Comparison of ENCODE assay signal across 8 mouse cellular contexts in the genomic region with DNA sequence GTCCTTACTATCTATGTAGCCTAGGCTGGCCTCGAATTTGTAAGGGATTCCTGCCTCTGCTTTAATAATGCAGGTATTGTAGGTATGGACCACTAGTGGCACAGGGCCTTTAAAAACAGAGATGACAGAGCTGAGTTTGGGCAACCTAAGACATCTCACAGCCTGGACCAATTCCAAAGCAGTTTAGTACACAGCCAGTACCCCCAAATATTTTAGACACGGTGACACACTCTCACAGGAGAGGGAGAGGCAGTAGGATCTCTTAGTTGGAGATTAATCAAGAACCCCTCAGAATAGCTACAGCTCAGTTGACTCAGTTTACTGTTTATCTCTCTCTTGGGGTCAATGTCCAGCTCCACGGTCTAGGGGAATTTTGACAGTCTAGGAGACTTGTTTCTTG. TPM values are rescaled to one million over a fixed set of nuclear protein-coding genes. Genes with fewer than 3 reads are reported as not detected.
DNase-seq lines count a peak whose midpoint lies in the region; ATAC-seq and TF ChIP-seq lines count a peak whose summit lies in the region.

No protein-coding gene starts in this region.

- no peaks in the 10 kb centered on the region for H3K9me3 ChIP-seq in CH12.LX (replicated peaks; ENCODE audit: low read length)
- H3K9me3 ChIP-seq in forebrain, embryonic 14.5 days (replicated peaks; ENCODE audit: control insufficient read depth, low read length), result no peaks in the 10 kb centered on the region

- dilution Hi-C loops in CH12.LX (cut with MboI; ENCODE audit: extremely low pct_ligation_motif_present, extremely low pct_unique_long_range_greater_than_20kb, low sequenced_read_pairs), result no loop called here

- in situ Hi-C loops in CH12.LX (cut with MboI; ENCODE audit: low pct_ligation_motif_present, low pct_unique_long_range_greater_than_20kb, low sequenced_read_pairs), result no loop called here

- peak overlapping the region; percentile 75 for H3K9ac ChIP-seq in heart, adult 2 months (ENCODE audit: low read depth, low read length)
- peak overlapping the region; percentile 98 for H3K9ac ChIP-seq in CH12.LX (ENCODE audit: insufficient read depth, low read depth)
- peak overlapping the region; percentile 91 for H3K9ac ChIP-seq in forebrain, embryonic 14.5 days (ENCODE audit: low read length)

- H3K36me3 ChIP-seq in heart, adult 2 months (ENCODE audit: control insufficient read depth, insufficient read depth, low read length), result 0 out of 2 replicates have a peak, but pooled peaks cover 2% of the 10 kb centered on the region
- H3K36me3 ChIP-seq in CH12.LX (replicated peaks in 1 of 2; ENCODE audit: control insufficient read depth in 1 of 2, insufficient read depth in 1 of 2, low read length in 1 of 2) (peaks cover 3 to 13% of the 10 kb centered on the region in 2 experiments), macrophage (ENCODE audit: inconsistent target) (no peaks in the 10 kb centered on the region)
- 0 out of 2 replicates have a peak, but pooled peaks cover 3% of the 10 kb centered on the region for H3K36me3 ChIP-seq in forebrain, embryonic 14.5 days (ENCODE audit: control insufficient read depth, insufficient read depth, low read length)

- no peak for TF ChIP-seq RAD21 in CH12.LX (IDR thresholded peaks at IDR 0.05; ENCODE audit: low read depth, low read length)

- WGBS in heart, adult 2 months, result 21% methylated on average over 3 of the region's 3 CpGs
- 39% methylated on average over 3 of the region's 3 CpGs for WGBS in forebrain, embryonic 14.5 days
- 25% methylated on average over 3 of the region's 3 CpGs for WGBS in macrophage (ENCODE audit: missing documents)

- DNase-seq in heart, adult 2 months, result no peak
- no peak for DNase-seq in heart, postnatal 14 days
- no peak for DNase-seq in CH12.LX (ENCODE audit: extremely low read depth)
- no peak for DNase-seq in forebrain, embryonic 14.5 days (ENCODE audit: low spot score)
- no peak for DNase-seq in embryo, embryonic 9.5 days (ENCODE audit: extremely low spot score)
- no peak for DNase-seq in left cerebral cortex, adult 9 months (ENCODE audit: low spot score in 2 of 2)
- no peak for DNase-seq in adrenal gland, postnatal 4 days (ENCODE audit: low spot score in 2 of 2)

- H3K27me3 ChIP-seq in heart, adult 2 months (ENCODE audit: control insufficient read depth, insufficient read depth, low read length), result no peaks in the 10 kb centered on the region
- no peaks in the 10 kb centered on the region for H3K27me3 ChIP-seq in CH12.LX (replicated peaks)
- no peaks in the 10 kb centered on the region for H3K27me3 ChIP-seq in forebrain, embryonic 14.5 days (replicated peaks; ENCODE audit: control insufficient read depth, insufficient read depth, low read length)

- peaks cover 8% of the 10 kb centered on the region for H3K4me1 ChIP-seq in heart, adult 2 months (ENCODE audit: control insufficient read depth, insufficient read depth, low read length)
- peaks cover 17 to 49% of the 10 kb centered on the region in 2 experiments for H3K4me1 ChIP-seq in CH12.LX (ENCODE audit: control insufficient read depth in 1 of 2, insufficient read depth in 2 of 2)
- H3K4me1 ChIP-seq in forebrain, embryonic 14.5 days (ENCODE audit: control insufficient read depth, insufficient read depth, low read length), result peaks cover 12% of the 10 kb centered on the region

- no peak for TF ChIP-seq EP300 in heart, adult 2 months (IDR thresholded peaks at IDR 0.05; ENCODE audit: insufficient read depth, low read depth, low read length)
- no peak for TF ChIP-seq EP300 in CH12.LX (IDR thresholded peaks at IDR 0.05; ENCODE audit: low read length)

- H3K4me3 ChIP-seq in heart, adult 2 months, result peak overlapping the region; percentile 88
- H3K4me3 ChIP-seq in CH12.LX (replicated peaks in 1 of 3; ENCODE audit: low read depth in 2 of 3, low read length in 2 of 3, poor library complexity in 1 of 3), result peak overlapping the region; percentile 70 to 95 (median 80)
- H3K4me3 ChIP-seq in forebrain, embryonic 14.5 days (ENCODE audit: low read depth, low read length), result peak overlapping the region; percentile 58
- H3K4me3 ChIP-seq in macrophage (ENCODE audit: inconsistent target), result peak overlapping the region; percentile 87

- intact Hi-C loops in heart, adult 2 months (cut with DNase I), result loop anchor here (5.0 kb wide), 1 partner anchor 325 kb away; the partner anchor contains the start of gene Rps26
- intact Hi-C loops in heart, postnatal 14 days (cut with DNase I), result loop anchor here (5.0 kb wide), 1 partner anchor 205 kb away; no protein-coding TSS in a partner anchor

- H3K27ac ChIP-seq in heart, adult 2 months, result peak overlapping the region; percentile 100
- H3K27ac ChIP-seq in CH12.LX (ENCODE audit: insufficient read depth, low read depth), result peak overlapping the region; percentile 58; the same call in 1 of the 2 replicates
- peak overlapping the region; percentile 94; the same call in 1 of the 2 replicates for H3K27ac ChIP-seq in forebrain, embryonic 14.5 days (ENCODE audit: low read depth, low read length)
- H3K27ac ChIP-seq in macrophage, result peak overlapping the region; percentile 94

- TF ChIP-seq POLR2A in heart, adult 2 months (IDR thresholded peaks at IDR 0.05; ENCODE audit: insufficient read depth, low read depth, low read length), result no peak
- TF ChIP-seq POLR2A in CH12.LX (IDR thresholded peaks at IDR 0.05; ENCODE audit: low read depth, low read length), result no peak

- no peak for TF ChIP-seq CTCF in heart, adult 2 months (IDR thresholded peaks at IDR 0.05)
- no peak for TF ChIP-seq CTCF in CH12.LX (conservative IDR thresholded peaks at IDR 0.05 in 1 of 2, IDR thresholded peaks at IDR 0.05 in 1 of 2; ENCODE audit: low read depth in 2 of 2, low read length in 2 of 2)

- ATAC-seq in forebrain, embryonic 14.5 days, result no peak

- H3K79me2 ChIP-seq in heart, adult 2 months (replicated peaks; ENCODE audit: control insufficient read depth, insufficient read depth, low read length), result no peaks in the 10 kb centered on the region
- H3K79me2 ChIP-seq in CH12.LX (replicated peaks; ENCODE audit: control insufficient read depth, extremely low read depth, insufficient read depth, poor library complexity, severe bottlenecking) (no peaks in the 10 kb centered on the region; the same call in 1 of the 2 replicates), macrophage (ENCODE audit: inconsistent target) (no peaks in the 10 kb centered on the region)

- H3K4me2 ChIP-seq in CH12.LX (ENCODE audit: insufficient read depth, low read depth, poor library complexity, severe bottlenecking), result peak overlapping the region; percentile 97
- peak overlapping the region; percentile 77 for H3K4me2 ChIP-seq in forebrain, embryonic 14.5 days (ENCODE audit: low read length)

RNA-seq across cellular contexts. Expression of gene Pan2, which starts 0.8 kb away (rescaled TPM):
- 1 to 10 TPM; 6.5 to 6.9 TPM for total RNA-seq in heart, adult 2 months (2021)
- 15.2 and 19.8 TPM in 2 replicates for polyA plus RNA-seq in heart, adult 2 months (2012; rRNA removed)
- total RNA-seq in heart, postnatal 14 days (2021), result 10 to 100 TPM; 13.2 to 13.7 TPM
- total RNA-seq in CH12.LX (2012; rRNA removed), result 8.1 and 11.0 TPM in 2 replicates
- 9.4 and 10.6 TPM in 2 replicates for total RNA-seq in CH12.LX (2014; rRNA removed)
- polyA plus RNA-seq in CH12.LX (2012; ENCODE audit: insufficient read length, low read depth), result 16.1 and 18.5 TPM in 2 replicates
- polyA plus RNA-seq in forebrain, embryonic 14.5 days (2014; fragmentation: Nextera tagmentation; extraction: Ambion mirVana), result 21.4 and 23.2 TPM in 2 replicates
- 10 to 100 TPM in 25 of 26 experiments, 1 to 10 TPM in 1; 8.8 to 51.1 (median 37.7) TPM for total RNA-seq in macrophage (2018; cell fraction: chromatin; rRNA removed)
- total RNA-seq in macrophage (2018; cell fraction: cytosol; rRNA removed), result 1 to 10 TPM; 2.2 to 6.0 (median 3.9) TPM
- 10 to 100 TPM in 25 of 26 experiments, 1 to 10 TPM in 1; 9.7 to 45.3 (median 22.1) TPM for total RNA-seq in macrophage (2018; cell fraction: nucleus; rRNA removed)
- polyA plus RNA-seq in macrophage (2018), result 2.9 to 5.7 TPM (median 3.4 TPM) in 3 replicates
- total RNA-seq in adrenal gland, postnatal 4 days (2021), result 10 to 100 TPM; 43.6 to 45.3 TPM

RNA-seq across cellular contexts. Expression of gene Il23a, which starts 3.8 kb away (rescaled TPM):
- under 1 TPM in 1 of 2 experiments, not detected in 1; 0.16 TPM for total RNA-seq in heart, adult 2 months (2021)
- 0.12 TPM in 1 of 2 replicates, not detected in the other for polyA plus RNA-seq in heart, adult 2 months (2012; rRNA removed)
- under 1 TPM; 0.22 to 0.26 TPM for total RNA-seq in heart, postnatal 14 days (2021)
- total RNA-seq in CH12.LX (2012; rRNA removed), result 1.2 and 3.6 TPM in 2 replicates
- total RNA-seq in CH12.LX (2014; rRNA removed), result 0.32 and 0.41 TPM in 2 replicates
- 0.30 and 0.49 TPM in 2 replicates for polyA plus RNA-seq in CH12.LX (2012; ENCODE audit: insufficient read length, low read depth)
- polyA plus RNA-seq in forebrain, embryonic 14.5 days (2014; fragmentation: Nextera tagmentation; extraction: Ambion mirVana), result not detected in 2 replicates
- total RNA-seq in macrophage (2018; cell fraction: chromatin; rRNA removed), result 10 to 100 TPM in 6 of 26 experiments, 1 to 10 TPM in 5, under 1 TPM in 3, not detected in 12; 0.41 to 41.0 (median 4.1) TPM
- 10 to 100 TPM in 4 of 26 experiments, 1 to 10 TPM in 6, under 1 TPM in 8, not detected in 8; 0.15 to 66.5 (median 1.3) TPM for total RNA-seq in macrophage (2018; cell fraction: cytosol; rRNA removed)
- total RNA-seq in macrophage (2018; cell fraction: nucleus; rRNA removed), result 10 to 100 TPM in 5 of 26 experiments, 1 to 10 TPM in 7, under 1 TPM in 6, not detected in 8; 0.28 to 66.8 (median 2.3) TPM
- polyA plus RNA-seq in macrophage (2018), result 0.10 TPM in 1 of 3 replicates, not detected in the others
- total RNA-seq in adrenal gland, postnatal 4 days (2021), result not detected

RNA-seq across cellular contexts. Expression of gene Cnpy2, which starts 19.9 kb away (rescaled TPM):
- total RNA-seq in heart, adult 2 months (2021), result 10 to 100 TPM; 58.9 to 65.3 TPM
- 27.8 and 48.0 TPM in 2 replicates for polyA plus RNA-seq in heart, adult 2 months (2012; rRNA removed)
- 10 to 100 TPM; 58.1 to 66.7 TPM for total RNA-seq in heart, postnatal 14 days (2021)
- total RNA-seq in CH12.LX (2012; rRNA removed), result 91.0 and 111 TPM in 2 replicates
- 64.9 and 72.0 TPM in 2 replicates for total RNA-seq in CH12.LX (2014; rRNA removed)
- 98.9 and 107 TPM in 2 replicates for polyA plus RNA-seq in CH12.LX (2012; ENCODE audit: insufficient read length, low read depth)
- 231 and 256 TPM in 2 replicates for polyA plus RNA-seq in forebrain, embryonic 14.5 days (2014; fragmentation: Nextera tagmentation; extraction: Ambion mirVana)
- total RNA-seq in macrophage (2018; cell fraction: chromatin; rRNA removed), result 10 to 100 TPM in 15 of 26 experiments, 1 to 10 TPM in 11; 2.3 to 38.6 (median 13.5) TPM
- total RNA-seq in macrophage (2018; cell fraction: cytosol; rRNA removed), result 100 to 1,000 TPM in 13 of 26 experiments, 10 to 100 TPM in 13; 76.7 to 167 (median 98.7) TPM
- total RNA-seq in macrophage (2018; cell fraction: nucleus; rRNA removed), result 10 to 100 TPM; 20.6 to 57.3 (median 34.6) TPM
- 83.6 to 112 TPM (median 85.3 TPM) in 3 replicates for polyA plus RNA-seq in macrophage (2018)
- 100 to 1,000 TPM; 178 to 188 TPM for total RNA-seq in adrenal gland, postnatal 4 days (2021)

RNA-seq across cellular contexts. Expression of gene Stat2, which starts 32.0 kb away (rescaled TPM):
- total RNA-seq in heart, adult 2 months (2021), result 10 to 100 TPM in 1 of 2 experiments, 1 to 10 TPM in 1; 7.3 to 12.2 TPM
- 11.0 and 17.5 TPM in 2 replicates for polyA plus RNA-seq in heart, adult 2 months (2012; rRNA removed)
- total RNA-seq in heart, postnatal 14 days (2021), result 10 to 100 TPM; 10.5 to 11.2 TPM
- total RNA-seq in CH12.LX (2012; rRNA removed) (12.5 and 14.6 TPM in 2 replicates), CH12.LX (2014; rRNA removed) (2.7 and 3.3 TPM in 2 replicates)
- polyA plus RNA-seq in CH12.LX (2012; ENCODE audit: insufficient read length, low read depth) (11.6 and 12.5 TPM in 2 replicates), macrophage (2018) (83.8 to 206 TPM (median 96.7 TPM) in 3 replicates)
- polyA plus RNA-seq in forebrain, embryonic 14.5 days (2014; fragmentation: Nextera tagmentation; extraction: Ambion mirVana), result 11.6 and 17.4 TPM in 2 replicates
- 1,000 to 10,000 TPM in 15 of 26 experiments, 100 to 1,000 TPM in 11; 281 to 2,406 (median 1,284) TPM for total RNA-seq in macrophage (2018; cell fraction: chromatin; rRNA removed)
- total RNA-seq in macrophage (2018; cell fraction: cytosol; rRNA removed), result 100 to 1,000 TPM in 17 of 26 experiments, 10 to 100 TPM in 9; 48.6 to 574 (median 197) TPM
- total RNA-seq in macrophage (2018; cell fraction: nucleus; rRNA removed), result 1,000 to 10,000 TPM in 8 of 26 experiments, 100 to 1,000 TPM in 18; 214 to 1,357 (median 740) TPM
- 10 to 100 TPM; 41.5 to 45.9 TPM for total RNA-seq in adrenal gland, postnatal 4 days (2021)

RNA-seq across cellular contexts. Expression of gene Apof, which starts 33.9 kb away (rescaled TPM):
- total RNA-seq in heart, adult 2 months (2021), result not detected
- polyA plus RNA-seq in heart, adult 2 months (2012; rRNA removed), result 0.18 TPM in 1 of 2 replicates, not detected in the other
- total RNA-seq in heart, postnatal 14 days (2021), result not detected
- total RNA-seq in CH12.LX (2012; rRNA removed) (1.0 and 1.3 TPM in 2 replicates), CH12.LX (2014; rRNA removed) (0.63 and 0.66 TPM in 2 replicates)
- polyA plus RNA-seq in CH12.LX (2012; ENCODE audit: insufficient read length, low read depth) (0.99 and 1.1 TPM in 2 replicates), macrophage (2018) (0.16 to 0.18 TPM in 2 of 3 replicates, not detected in the other)
- polyA plus RNA-seq in forebrain, embryonic 14.5 days (2014; fragmentation: Nextera tagmentation; extraction: Ambion mirVana), result not detected in 2 replicates
- 1 to 10 TPM in 3 of 26 experiments, under 1 TPM in 4, not detected in 19; 0.62 to 1.2 (median 0.96) TPM for total RNA-seq in macrophage (2018; cell fraction: chromatin; rRNA removed)
- under 1 TPM in 16 of 26 experiments, not detected in 10; 0.14 to 0.74 (median 0.34) TPM for total RNA-seq in macrophage (2018; cell fraction: cytosol; rRNA removed)
- total RNA-seq in macrophage (2018; cell fraction: nucleus; rRNA removed), result 1 to 10 TPM in 2 of 26 experiments, under 1 TPM in 8, not detected in 16; 0.48 to 1.2 (median 0.74) TPM
- 10 to 100 TPM; 13.3 to 76.4 TPM for total RNA-seq in adrenal gland, postnatal 4 days (2021)
